Mouse (Mus musculus) left cerebral cortex, postnatal 25 days (tissue): ENCODE results near the gene Ptn. TPM values are rescaled to one million over a fixed set of nuclear protein-coding genes. Genes with fewer than 3 reads are reported as not detected.
A peak's percentile ranks its signal among the peaks of the same experiment; 100 is the strongest.

Experiments used
- DNase-seq, 2 experiments: peaks; one replicate each; pipeline ENCODE4 v3.0.0; 2022; ENCODE audit warnings: low spot score in 2 of 2, mixed read lengths in 1 of 2
- intact Hi-C: fragments of 180-260 bp; cut with DNase I; formaldehyde crosslinking; loops from one replicate; pipeline ENCODE4 v1.15.1; 2025
- microRNA-seq, 2 experiments: library from miRNA; unstranded; fragments of <30 nt; microRNA quantifications; one replicate each; pipeline ENCODE4 v1.2.0; 2022
- total RNA-seq, 2 experiments: library from RNA; stranded (reverse); gene quantifications; 2 replicates each; pipeline ENCODE4 v1.2.3; 2021

Ptn gene
- total RNA-seq, 2 experiments from 2014 or later, result 440 to 472 TPM

DNA sequence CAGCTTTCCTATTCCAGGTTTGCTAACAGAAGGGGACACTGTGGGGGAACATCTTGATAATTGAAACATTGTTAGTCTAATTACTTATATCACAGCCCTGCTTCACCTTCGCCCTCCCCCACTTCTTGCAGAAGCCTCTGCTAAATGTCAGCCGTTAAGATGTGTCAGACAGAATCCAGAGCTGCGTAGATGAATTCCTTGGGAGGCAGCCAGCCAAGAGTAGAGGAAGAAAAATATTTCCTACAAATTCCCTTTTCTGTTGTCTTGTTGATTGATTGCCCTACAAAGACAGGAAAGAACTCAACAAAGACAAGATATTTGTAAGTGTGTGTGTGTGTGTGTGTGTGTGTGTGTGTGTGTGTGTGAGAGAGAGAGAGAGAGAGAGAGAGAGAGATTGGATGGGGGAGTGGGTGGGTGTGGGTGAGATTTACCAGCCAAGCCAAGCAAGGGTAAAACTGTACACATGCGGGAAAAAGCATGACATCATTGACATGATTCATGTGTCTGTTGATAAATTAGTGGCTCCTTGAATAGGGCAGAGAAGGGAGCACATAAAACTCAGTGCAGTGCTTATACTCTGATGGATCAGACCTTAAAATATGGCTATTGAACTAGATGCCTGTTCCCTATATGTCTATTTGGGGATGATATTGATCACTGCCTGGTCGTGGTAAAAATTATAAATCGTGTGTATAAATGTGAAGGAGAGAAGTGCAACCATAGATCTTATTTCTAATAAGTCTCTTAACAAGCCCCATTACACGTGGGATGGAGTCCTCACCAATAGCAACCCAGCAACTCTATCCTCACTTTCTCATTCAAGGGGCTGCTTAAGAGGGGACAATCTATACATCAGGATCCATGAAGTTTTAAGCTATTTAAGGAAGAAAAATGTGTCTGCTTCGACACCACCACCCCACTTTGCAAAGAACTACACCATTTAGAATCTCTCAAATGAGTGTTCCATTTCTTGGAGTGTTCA lies 133.0 kb downstream of the Ptn start:
- peak in 1 of 2 experiments; percentile 12 for DNase-seq
- intact Hi-C loops, result no loop called here

DNA sequence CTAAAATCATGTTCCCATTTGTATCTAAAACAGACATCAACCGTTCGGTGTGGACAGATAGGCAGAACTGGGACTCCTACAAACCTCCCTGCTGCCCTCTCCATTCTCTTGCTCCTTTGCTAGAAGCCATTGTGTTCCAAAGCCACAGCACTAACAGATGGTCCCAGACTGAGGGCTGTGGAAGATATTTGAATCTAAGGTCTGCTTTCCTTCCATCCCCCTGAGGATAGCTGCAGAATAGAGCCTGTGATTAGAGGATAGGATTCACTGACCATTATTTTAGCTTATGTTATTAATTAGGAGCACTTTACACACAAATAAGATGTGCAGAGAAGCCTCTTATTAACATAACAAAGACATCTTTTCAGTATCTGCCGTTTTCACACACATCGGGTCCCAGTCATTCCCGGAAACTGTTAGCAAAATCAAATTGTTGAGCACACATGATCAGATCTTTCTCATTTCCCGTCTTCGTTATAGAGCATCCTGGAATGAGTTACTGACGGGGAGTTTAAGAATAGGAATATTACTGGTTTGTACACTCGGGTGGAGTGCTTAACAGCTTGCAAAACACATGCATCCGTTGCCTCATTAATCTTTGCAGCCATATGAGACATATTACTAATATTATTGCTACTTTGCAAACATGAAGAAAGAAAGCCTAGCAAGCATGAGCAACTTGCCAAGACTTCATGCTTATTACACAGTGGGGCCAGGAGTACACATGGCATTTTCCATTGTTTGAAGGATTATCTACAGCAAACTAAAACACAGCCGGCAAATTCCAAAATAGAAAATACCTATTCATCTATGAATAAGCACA lies 137.4 kb downstream of the Ptn start:
- intact Hi-C loops, result no loop called here
- DNase-seq, result no peak

DNA sequence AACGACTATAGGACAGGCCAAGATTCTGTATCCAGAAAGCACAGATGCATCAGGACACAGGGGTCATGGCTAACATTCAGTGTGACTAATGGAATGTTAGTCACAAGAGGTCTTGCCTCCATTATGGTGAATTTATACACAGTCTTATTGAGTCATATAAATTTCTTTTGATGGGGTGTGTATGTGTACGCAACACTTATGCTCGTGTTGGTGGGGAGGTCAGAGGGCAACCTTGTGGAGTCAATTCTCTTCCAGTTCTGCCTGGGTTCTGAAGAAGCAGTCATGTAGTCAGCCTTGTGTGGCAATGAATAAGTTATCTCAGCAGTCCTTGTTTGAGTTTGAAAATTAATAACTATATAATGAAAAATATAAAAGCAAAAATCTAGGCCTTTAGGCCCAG lies 138.7 kb downstream of the Ptn start:
- intact Hi-C loops, result no loop called here
- DNase-seq, result no peak

Small RNA genes lying within 50 kb of the gene (microRNA-seq; reads per million reads assigned to microRNA genes)
- gene Gm25111, result 0 reads per million in 2 experiments
